Mouse (Mus musculus) liver, postnatal 0 days (tissue): ENCODE results near the gene Elmo1. TPM values are rescaled to one million over a fixed set of nuclear protein-coding genes. Genes with fewer than 3 reads are reported as not detected.

Source experiments
- ATAC-seq: fragments of 200-750 bp; cut with Nextera tagmentation; 2 replicates; pipeline ENCODE4 v1.8.0; 2017; ENCODE audit warnings: mild to moderate bottlenecking, moderate library complexity
- DNase-seq: peaks from one replicate; pipeline ENCODE4 v3.0.0-alpha.2; 2016
- H3K27ac ChIP-seq: fragments of 300-500 bp; sonication (generic); 2 replicates; pipeline ENCODE4 v1.5.1; 2014; ENCODE audit warnings: antibody characterized with exemption, moderate library complexity, mild to moderate bottlenecking, low read depth
- H3K27me3 ChIP-seq: fragments of 300-500 bp; sonication (generic); 2 replicates; pipeline ENCODE4 v1.6.1; 2014; ENCODE audit warnings: low read length, control low read depth, mixed read lengths; ENCODE audit not compliant: insufficient read depth
- H3K36me3 ChIP-seq: fragments of 300-500 bp; sonication (generic); replicated peaks from 2 replicates; pipeline ENCODE4 v1.6.1; 2014; ENCODE audit warnings: mild to moderate bottlenecking, control low read depth, low read length, moderate library complexity, mixed read lengths; ENCODE audit not compliant: insufficient read depth
- H3K4me1 ChIP-seq: fragments of 300-500 bp; sonication (generic); 2 replicates; pipeline ENCODE4 v1.6.1; 2014; ENCODE audit warnings: antibody characterized with exemption, mild to moderate bottlenecking, control low read depth; ENCODE audit not compliant: insufficient read depth
- H3K4me2 ChIP-seq: fragments of 300-500 bp; sonication (generic); 2 replicates; pipeline ENCODE4 v1.6.1; 2014; ENCODE audit warnings: low read depth, mild to moderate bottlenecking, low read length, moderate library complexity, mixed read lengths
- H3K4me3 ChIP-seq: fragments of 300-500 bp; sonication (generic); 2 replicates; pipeline ENCODE4 v1.5.1; 2014; ENCODE audit warnings: low read depth, low read length
- H3K9ac ChIP-seq: fragments of 300-500 bp; sonication (generic); replicated peaks from 2 replicates; pipeline ENCODE4 v1.6.1; 2014; ENCODE audit warnings: mild to moderate bottlenecking, moderate library complexity
- H3K9me3 ChIP-seq: fragments of 300-500 bp; sonication (generic); 2 replicates; pipeline ENCODE4 v1.6.1; 2016; ENCODE audit warnings: mild to moderate bottlenecking, control low read depth, low read length, mixed read lengths
- CTCF ChIP-seq: sonication (generic); IDR thresholded peaks from 2 replicates; pipeline ENCODE4 v1.5.1; 2016; ENCODE audit warnings: antibody characterized with exemption, low read depth
- EP300 ChIP-seq: IDR thresholded peaks from 2 replicates; pipeline ENCODE4 v1.6.1; 2016; ENCODE audit warnings: antibody characterized with exemption, low read depth, mild to moderate bottlenecking
- WGBS: fragments of 180-500 bp; shearing (Covaris S2); extraction: QIAGEN DNeasy Blood & Tissue Kit; methylation state at CpG from one replicate; pipeline ENCODE4 v1.1.7; 2014; ENCODE audit not compliant: insufficient replicate concordance; 5-methylcytosine and 5-hydroxymethylcytosine counted together
- polyA plus RNA-seq: library from polyadenylated mRNA; unstranded; fragments of >200 nt; fragmentation: Nextera tagmentation; extraction: Ambion mirVana; gene quantifications from 2 replicates; pipeline ENCODE4 v1.2.1, GENCODE M21; 2015

Gene Elmo1
- polyA plus RNA-seq, 1 experiment from 2014 or later, result 3.1 TPM

DNA sequence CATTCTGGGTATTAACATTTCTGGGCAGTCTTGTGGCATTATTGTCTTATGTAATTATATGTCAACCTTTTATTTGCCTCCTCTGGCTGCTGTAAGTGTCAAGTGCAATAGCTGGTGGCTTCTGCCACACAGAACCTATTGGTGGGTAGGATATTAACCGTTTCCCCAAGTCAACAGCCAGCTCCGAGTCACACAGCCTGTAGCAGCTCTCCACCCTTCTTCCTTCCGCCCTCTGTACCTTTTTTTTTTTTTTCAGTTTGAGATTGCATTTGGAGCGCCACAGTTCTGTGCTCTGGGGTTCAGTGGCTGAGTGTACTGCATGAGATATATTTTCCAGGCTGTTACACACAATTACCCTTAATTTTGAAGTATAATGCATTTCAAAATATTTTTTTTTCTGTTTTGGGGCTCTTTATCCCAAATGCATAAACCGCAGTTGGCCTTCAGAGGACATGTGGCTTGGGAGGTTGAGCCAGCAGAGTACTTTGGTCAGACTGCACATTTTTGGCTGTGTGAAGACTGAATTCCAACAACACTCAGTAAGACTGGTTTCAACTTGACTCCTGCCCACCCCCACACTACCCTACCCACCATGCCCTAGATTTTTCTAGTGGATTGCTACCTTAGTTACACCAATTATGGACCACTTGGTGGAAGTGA, 7.7 kb downstream of the Elmo1 start:
- no peak for DNase-seq
- Histone ChIP-seq H3K9ac (no peak overlapping the region), H3K36me3 (no peaks in the 10 kb centered on the region), H3K4me3 (no peak overlapping the region), H3K4me1 (peaks cover 17% of the 10 kb centered on the region), H3K27me3 (no peaks in the 10 kb centered on the region), H3K4me2 (no peak overlapping the region), H3K27ac (peak overlapping the region; percentile 39; the same call in 1 of the 2 replicates), H3K9me3 (no peaks in the 10 kb centered on the region)
- ATAC-seq, result no peak
- WGBS, result 24% methylated on average over 5 of the region's 5 CpGs
- TF ChIP-seq CTCF, result no peak
- TF ChIP-seq EP300, result no peak

DNA sequence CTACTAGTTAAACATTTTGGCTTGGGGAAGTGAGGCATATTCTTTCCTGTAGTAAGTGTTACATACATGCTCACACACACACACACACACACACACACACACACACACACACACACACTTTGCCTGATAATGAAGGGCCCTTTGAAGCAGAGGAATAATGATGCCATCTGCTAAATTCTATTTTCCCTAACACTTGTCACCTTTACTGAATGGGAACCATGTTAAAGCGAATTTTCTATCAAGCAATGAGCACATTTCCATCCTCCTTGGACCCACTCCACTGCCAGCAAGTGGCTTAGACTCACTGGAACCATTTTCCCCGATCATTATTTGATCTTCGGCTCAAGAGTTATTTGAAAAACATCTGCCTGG, 8.2 kb downstream of the Elmo1 start:
- H3K9me3 ChIP-seq, result no peaks in the 10 kb centered on the region
- DNase-seq (no peak), ATAC-seq (no peak)
- H3K27me3 ChIP-seq, result no peaks in the 10 kb centered on the region
- peaks cover 12% of the 10 kb centered on the region for H3K4me1 ChIP-seq
- TF ChIP-seq CTCF (no peak), EP300 (no peak)
- no peaks in the 10 kb centered on the region for H3K36me3 ChIP-seq
- H3K4me3 ChIP-seq, result no peak overlapping the region
- H3K9ac ChIP-seq, result no peak overlapping the region
- H3K27ac ChIP-seq, result peak overlapping the region; percentile 39; the same call in 1 of the 2 replicates
- WGBS, result 74% methylated on average over 3 of the region's 3 CpGs
- H3K4me2 ChIP-seq, result no peak overlapping the region

DNA sequence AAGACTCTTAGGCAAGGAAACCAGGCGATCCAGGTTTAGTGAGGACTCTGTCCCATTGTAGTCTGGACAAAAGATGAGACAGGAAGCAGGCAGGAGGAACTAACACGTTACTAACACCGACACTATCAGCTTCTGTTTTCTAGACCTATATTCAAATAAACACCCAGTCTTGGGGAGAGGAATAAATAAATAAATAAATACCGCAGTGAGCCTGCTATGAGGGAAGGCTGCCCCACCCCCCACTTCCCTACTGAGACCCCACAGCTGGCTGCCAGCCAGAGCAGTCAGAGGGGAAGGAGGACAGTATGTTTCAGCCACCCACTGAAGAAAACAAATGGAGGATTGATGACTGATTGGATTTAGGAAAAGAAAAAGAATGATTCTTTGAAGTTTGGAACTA, 9.2 kb downstream of the Elmo1 start:
- Histone ChIP-seq H3K4me3 (no peak overlapping the region), H3K4me1 (peaks cover 12% of the 10 kb centered on the region), H3K27me3 (no peaks in the 10 kb centered on the region), H3K9ac (no peak overlapping the region), H3K36me3 (no peaks in the 10 kb centered on the region), H3K4me2 (no peak overlapping the region), H3K9me3 (no peaks in the 10 kb centered on the region), H3K27ac (no peak overlapping the region)
- ATAC-seq, result no peak
- WGBS, result 14% methylated on average over 4 of the region's 4 CpGs
- no peak for DNase-seq
- TF ChIP-seq EP300, result no peak
- no peak for TF ChIP-seq CTCF

DNA sequence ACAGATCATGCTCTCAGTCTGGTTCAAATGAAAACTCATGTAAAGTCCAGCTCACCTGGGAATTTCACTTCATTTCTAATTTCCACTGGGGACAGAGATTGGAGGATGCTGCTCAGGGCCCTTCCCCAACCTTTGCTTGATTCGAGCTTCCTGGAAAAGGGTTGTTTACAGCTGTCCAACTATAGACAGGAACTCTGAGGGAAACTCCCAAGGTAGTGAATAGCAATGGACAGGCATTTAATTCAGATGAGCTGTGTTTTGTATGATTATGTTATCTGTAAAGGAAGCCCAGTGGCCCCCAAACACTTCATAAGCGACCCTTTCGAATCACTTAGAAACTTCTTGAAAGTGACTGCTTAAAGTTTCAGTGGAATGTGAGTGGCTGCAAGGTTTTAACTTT, 10.0 kb downstream of the Elmo1 start:
- ATAC-seq, result no peak
- 45% methylated on average over 3 of the region's 3 CpGs for WGBS
- no peak for TF ChIP-seq EP300
- TF ChIP-seq CTCF, result no peak
- no peak for DNase-seq
- peaks cover 12% of the 10 kb centered on the region; the same call in 1 of the 2 replicates for H3K4me1 ChIP-seq
- no peak overlapping the region for H3K27ac ChIP-seq
- no peak overlapping the region for H3K4me3 ChIP-seq
- no peaks in the 10 kb centered on the region for H3K27me3 ChIP-seq
- no peak overlapping the region for H3K4me2 ChIP-seq
- no peaks in the 10 kb centered on the region for H3K36me3 ChIP-seq
- no peaks in the 10 kb centered on the region for H3K9me3 ChIP-seq
- H3K9ac ChIP-seq, result no peak overlapping the region

DNA sequence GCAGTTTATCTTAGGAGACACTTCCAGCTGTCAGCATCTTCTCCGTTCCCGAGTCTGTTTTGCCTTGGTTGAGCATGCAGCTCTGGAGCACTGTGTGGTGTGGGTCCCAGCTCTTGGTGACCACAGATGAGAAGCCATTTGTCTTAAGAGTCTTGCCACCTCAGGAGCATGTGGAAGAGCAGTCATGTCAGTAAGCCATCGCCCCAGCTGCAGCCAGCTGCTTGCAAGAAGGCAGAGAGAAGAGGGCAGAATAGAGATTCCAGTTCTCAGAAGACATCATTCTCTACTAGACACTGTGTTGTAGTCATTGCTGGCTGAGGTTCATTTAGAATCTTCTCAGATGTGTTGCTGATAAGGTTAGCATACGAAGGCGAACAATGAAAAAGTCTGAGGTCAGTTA, 11.3 kb downstream of the Elmo1 start:
- H3K4me3 ChIP-seq, result no peak overlapping the region
- H3K36me3 ChIP-seq, result no peaks in the 10 kb centered on the region
- H3K4me1 ChIP-seq, result peaks cover 12% of the 10 kb centered on the region; the same call in 1 of the 2 replicates
- no peak overlapping the region for H3K27ac ChIP-seq
- H3K9ac ChIP-seq, result no peak overlapping the region
- no peaks in the 10 kb centered on the region for H3K9me3 ChIP-seq
- no peak for DNase-seq
- WGBS, result 68% methylated on average over 5 of the region's 5 CpGs
- no peak for TF ChIP-seq EP300
- no peak for TF ChIP-seq CTCF
- no peak overlapping the region for H3K4me2 ChIP-seq
- H3K27me3 ChIP-seq, result no peaks in the 10 kb centered on the region
- ATAC-seq, result no peak

DNA sequence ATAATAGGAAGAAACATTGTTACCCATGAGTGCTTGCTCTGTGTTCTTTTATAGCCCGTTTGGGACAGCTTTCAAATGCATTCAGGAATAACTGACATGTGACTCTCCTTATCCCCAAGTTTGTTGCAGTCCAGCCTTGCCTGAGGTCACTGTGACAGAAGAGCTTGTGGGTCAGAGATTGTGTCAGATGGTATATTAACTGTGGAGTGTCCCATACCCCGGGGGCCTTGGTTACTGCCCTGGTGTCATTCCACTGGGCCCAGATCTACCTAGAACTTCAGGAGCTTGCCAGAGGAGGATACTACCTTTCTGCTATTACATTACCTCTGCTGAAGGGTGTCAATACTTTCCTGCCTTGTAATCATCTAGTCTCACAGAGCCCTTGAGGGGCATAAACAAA, 14.4 kb downstream of the Elmo1 start:
- Histone ChIP-seq H3K27me3 (no peaks in the 10 kb centered on the region), H3K4me3 (no peak overlapping the region), H3K9ac (no peak overlapping the region), H3K36me3 (no peaks in the 10 kb centered on the region), H3K27ac (no peak overlapping the region), H3K9me3 (no peaks in the 10 kb centered on the region), H3K4me1 (peaks cover 3% of the 10 kb centered on the region; the same call in 1 of the 2 replicates), H3K4me2 (no peak overlapping the region)
- 63% methylated on average over 2 of the region's 2 CpGs for WGBS
- no peak for TF ChIP-seq CTCF
- TF ChIP-seq EP300, result no peak
- DNase-seq (no peak), ATAC-seq (no peak)
